Mouse (Mus musculus): ENCODE data around the gene Gm20518. TPM values are rescaled to one million over a fixed set of nuclear protein-coding genes. Genes with fewer than 3 reads are reported as not detected.

Gm20518 gene
- total and polyA plus RNA-seq, 2 experiments = 0.09 to 0.34 TPM

DNA sequence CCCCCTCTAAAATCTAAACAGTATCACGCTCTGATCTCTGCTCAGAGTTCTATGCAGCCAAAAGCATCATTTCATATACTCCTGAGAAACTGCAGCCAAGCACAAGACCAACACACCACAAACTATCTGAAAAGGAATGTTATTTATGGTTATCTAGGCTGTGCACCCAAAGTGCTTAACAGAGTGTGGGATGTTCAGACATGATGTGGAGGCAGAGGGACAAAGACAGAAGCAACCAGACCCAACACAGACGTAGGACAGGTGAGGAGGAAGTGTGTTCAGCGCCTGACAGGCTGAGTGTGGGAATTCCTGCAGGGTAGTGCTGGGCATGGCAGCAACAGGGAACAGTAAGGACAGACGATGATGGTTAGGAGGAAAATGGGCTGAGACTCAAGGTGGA, 11.9 kb downstream of the Gm20518 start:
- Histone ChIP-seq H3K27ac (replicated peaks; ENCODE audit: insufficient read depth, low read depth, low read length) (no peak overlapping the region), H3K79me2 (ENCODE audit: control insufficient read depth, insufficient read depth, low read length) (peaks cover 55% of the 10 kb centered on the region), H3K4me3 (ENCODE audit: insufficient read depth, low read depth, low read length) (no peak overlapping the region), H3K36me3 (ENCODE audit: control insufficient read depth, insufficient read depth, low read length) (no peaks in the 10 kb centered on the region), H3K27me3 (ENCODE audit: control insufficient read depth, insufficient read depth, low read length) (no peaks in the 10 kb centered on the region), H3K4me1 (ENCODE audit: control insufficient read depth, insufficient read depth, low read length) (peaks cover 21% of the 10 kb centered on the region), H3K9ac (ENCODE audit: low read depth, low read length) (no peak overlapping the region)
- WGBS = 74% methylated on average over 4 of the region's 4 CpGs
- TF ChIP-seq POLR2A (IDR thresholded peaks at IDR 0.05; ENCODE audit: extremely low read depth, insufficient read depth, low read length) (no peak), CTCF (IDR thresholded peaks at IDR 0.05; ENCODE audit: low read depth, low read length) (no peak)
- no peak for DNase-seq (ENCODE audit: extremely low read depth, low read depth, low spot score)

GRCm38 (mm10) chr16:17876096-17876495, 15.4 kb downstream of the Gm20518 start:
- Histone ChIP-seq H3K36me3 (ENCODE audit: control insufficient read depth, insufficient read depth, low read length) (peaks cover 9% of the 10 kb centered on the region; the same call in 1 of the 2 replicates), H3K27ac (replicated peaks; ENCODE audit: insufficient read depth, low read depth, low read length) (no peak overlapping the region), H3K9ac (ENCODE audit: low read depth, low read length) (no peak overlapping the region), H3K4me1 (ENCODE audit: control insufficient read depth, insufficient read depth, low read length) (peaks cover 14% of the 10 kb centered on the region), H3K27me3 (ENCODE audit: control insufficient read depth, insufficient read depth, low read length) (no peaks in the 10 kb centered on the region), H3K4me3 (ENCODE audit: insufficient read depth, low read depth, low read length) (no peak overlapping the region), H3K79me2 (ENCODE audit: control insufficient read depth, insufficient read depth, low read length) (peaks cover 45% of the 10 kb centered on the region)
- WGBS = 96% methylated on average over 1 of the region's 1 CpGs
- DNase-seq (ENCODE audit: extremely low read depth, low read depth, low spot score) = no peak
- TF ChIP-seq CTCF (IDR thresholded peaks at IDR 0.05; ENCODE audit: low read depth, low read length) (no peak), POLR2A (IDR thresholded peaks at IDR 0.05; ENCODE audit: extremely low read depth, insufficient read depth, low read length) (no peak)

DNA sequence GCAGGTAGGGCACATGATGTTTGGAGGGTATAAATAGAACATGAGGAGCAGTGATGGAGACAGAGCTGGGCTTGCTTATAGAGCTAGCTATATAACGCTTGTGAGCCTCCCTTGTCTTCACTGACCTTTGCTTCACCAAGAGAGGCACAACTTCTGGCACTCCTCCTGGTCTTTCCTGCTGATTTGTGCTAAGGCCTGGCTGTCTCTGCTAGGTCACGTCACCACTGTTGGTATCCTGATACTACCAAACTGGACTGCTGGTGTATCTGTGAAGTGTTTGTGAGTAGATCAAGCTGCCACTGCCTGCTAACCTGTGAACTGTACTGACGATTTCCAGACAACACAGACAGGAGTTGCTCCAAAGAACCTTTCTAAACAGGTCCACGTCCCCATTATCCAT, 16.3 kb downstream of the Gm20518 start:
- WGBS = 34% methylated on average over 4 of the region's 4 CpGs
- H3K36me3 ChIP-seq (ENCODE audit: control insufficient read depth, insufficient read depth, low read length) = peaks cover 17% of the 10 kb centered on the region
- H3K4me1 ChIP-seq (ENCODE audit: control insufficient read depth, insufficient read depth, low read length) = peaks cover 14% of the 10 kb centered on the region
- peak; percentile 78 for DNase-seq (ENCODE audit: extremely low read depth, low read depth, low spot score)
- no peaks in the 10 kb centered on the region for H3K27me3 ChIP-seq (ENCODE audit: control insufficient read depth, insufficient read depth, low read length)
- H3K27ac ChIP-seq (replicated peaks; ENCODE audit: insufficient read depth, low read depth, low read length) = no peak overlapping the region
- no peak for TF ChIP-seq CTCF (IDR thresholded peaks at IDR 0.05; ENCODE audit: low read depth, low read length)
- TF ChIP-seq POLR2A (IDR thresholded peaks at IDR 0.05; ENCODE audit: extremely low read depth, insufficient read depth, low read length) = no peak
- H3K4me3 ChIP-seq (ENCODE audit: insufficient read depth, low read depth, low read length) = no peak overlapping the region
- H3K79me2 ChIP-seq (ENCODE audit: control insufficient read depth, insufficient read depth, low read length) = peaks cover 42% of the 10 kb centered on the region
- H3K9ac ChIP-seq (ENCODE audit: low read depth, low read length) = no peak overlapping the region

GRCm38 (mm10) chr16:17872995-17873394, 18.5 kb downstream of the Gm20518 start:
- Histone ChIP-seq H3K4me1 (ENCODE audit: control insufficient read depth, insufficient read depth, low read length) (peaks cover 12% of the 10 kb centered on the region), H3K27ac (replicated peaks; ENCODE audit: insufficient read depth, low read depth, low read length) (no peak overlapping the region), H3K36me3 (ENCODE audit: control insufficient read depth, insufficient read depth, low read length) (peaks cover 20% of the 10 kb centered on the region), H3K79me2 (ENCODE audit: control insufficient read depth, insufficient read depth, low read length) (peaks cover 34% of the 10 kb centered on the region), H3K27me3 (ENCODE audit: control insufficient read depth, insufficient read depth, low read length) (no peaks in the 10 kb centered on the region), H3K9ac (ENCODE audit: low read depth, low read length) (no peak overlapping the region), H3K4me3 (ENCODE audit: insufficient read depth, low read depth, low read length) (no peak overlapping the region)
- 82% methylated on average over 4 of the region's 4 CpGs for WGBS
- no peak for DNase-seq (ENCODE audit: extremely low read depth, low read depth, low spot score)
- TF ChIP-seq POLR2A (IDR thresholded peaks at IDR 0.05; ENCODE audit: extremely low read depth, insufficient read depth, low read length) (no peak), CTCF (IDR thresholded peaks at IDR 0.05; ENCODE audit: low read depth, low read length) (no peak)

GRCm38 (mm10) chr16:17871248-17871647, 20.2 kb downstream of the Gm20518 start:
- peaks cover 13% of the 10 kb centered on the region for H3K4me1 ChIP-seq (ENCODE audit: control insufficient read depth, insufficient read depth, low read length)

DNA sequence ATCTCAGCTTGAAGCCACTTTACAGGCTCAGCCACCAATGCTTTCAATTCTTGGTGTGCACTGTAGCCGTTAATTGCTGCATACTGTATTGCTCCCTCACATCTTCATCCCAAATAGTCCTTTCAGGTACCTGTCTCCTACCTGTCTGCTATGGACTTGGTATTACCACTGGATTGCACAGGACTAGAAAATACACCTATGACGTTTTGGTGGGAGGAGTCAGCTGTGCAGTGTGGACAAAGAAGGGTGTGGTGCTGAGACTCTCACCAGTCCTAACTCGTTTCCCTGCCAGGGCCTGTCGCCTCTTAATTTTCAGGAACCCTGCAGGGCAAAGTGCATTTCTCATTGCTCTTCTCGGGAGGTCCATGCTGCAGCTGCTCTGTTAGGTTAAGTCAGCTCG, 25.7 kb downstream of the Gm20518 start:
- H3K79me2 ChIP-seq (ENCODE audit: control insufficient read depth, insufficient read depth, low read length) = peaks cover 16% of the 10 kb centered on the region; the same call in 1 of the 2 replicates
- H3K9ac ChIP-seq (ENCODE audit: low read depth, low read length) = no peak overlapping the region
- H3K27me3 ChIP-seq (ENCODE audit: control insufficient read depth, insufficient read depth, low read length) = no peaks in the 10 kb centered on the region
- no peak overlapping the region for H3K4me3 ChIP-seq (ENCODE audit: insufficient read depth, low read depth, low read length)
- peak; percentile 60 for DNase-seq (ENCODE audit: extremely low read depth, low read depth, low spot score)
- peaks cover 11% of the 10 kb centered on the region for H3K36me3 ChIP-seq (ENCODE audit: control insufficient read depth, insufficient read depth, low read length)
- 37% methylated on average over 6 of the region's 6 CpGs for WGBS
- peaks cover 4% of the 10 kb centered on the region for H3K4me1 ChIP-seq (ENCODE audit: control insufficient read depth, insufficient read depth, low read length)
- no peak for TF ChIP-seq POLR2A (IDR thresholded peaks at IDR 0.05; ENCODE audit: extremely low read depth, insufficient read depth, low read length)
- TF ChIP-seq CTCF (IDR thresholded peaks at IDR 0.05; ENCODE audit: low read depth, low read length) = no peak
- H3K27ac ChIP-seq (replicated peaks; ENCODE audit: insufficient read depth, low read depth, low read length) = no peak overlapping the region

More at GRCm38 (mm10) chr16:17871248-17871647, 20.2 kb downstream of the Gm20518 start:
- Histone ChIP-seq H3K9ac (ENCODE audit: low read depth, low read length) (no peak overlapping the region), H3K27me3 (ENCODE audit: control insufficient read depth, insufficient read depth, low read length) (no peaks in the 10 kb centered on the region), H3K79me2 (ENCODE audit: control insufficient read depth, insufficient read depth, low read length) (peaks cover 34% of the 10 kb centered on the region), H3K36me3 (ENCODE audit: control insufficient read depth, insufficient read depth, low read length) (peaks cover 20% of the 10 kb centered on the region), H3K4me3 (ENCODE audit: insufficient read depth, low read depth, low read length) (no peak overlapping the region), H3K27ac (replicated peaks; ENCODE audit: insufficient read depth, low read depth, low read length) (no peak overlapping the region)
- DNase-seq (ENCODE audit: extremely low read depth, low read depth, low spot score) = no peak
- WGBS = 81% methylated on average over 5 of the region's 5 CpGs
- TF ChIP-seq CTCF (IDR thresholded peaks at IDR 0.05; ENCODE audit: low read depth, low read length) (no peak), POLR2A (IDR thresholded peaks at IDR 0.05; ENCODE audit: extremely low read depth, insufficient read depth, low read length) (no peak)
